Mouse (Mus musculus) C2C12 (cell line): Measurements from ENCODE around the gene Rgma.

ENCODE experiments used
- CEBPB ChIP-seq: IDR thresholded peaks from one replicate; pipeline ENCODE4 v1.6.1; 2011; ENCODE audit warnings: low read depth, mild to moderate bottlenecking, control low read depth, moderate library complexity
- CTCF ChIP-seq: IDR thresholded peaks from one replicate; pipeline ENCODE4 v1.5.1; 2011; ENCODE audit not compliant: control insufficient read depth, insufficient read depth, insufficient read length
- MAX ChIP-seq: IDR thresholded peaks from one replicate; pipeline ENCODE4 v1.6.1; 2011; ENCODE audit warnings: mild to moderate bottlenecking, control low read depth
- MYOD1 ChIP-seq: IDR thresholded peaks from one replicate; pipeline ENCODE4 v1.6.1; 2011; ENCODE audit warnings: low read depth; ENCODE audit not compliant: control insufficient read depth, insufficient read length
- MYOG ChIP-seq: IDR thresholded peaks from one replicate; pipeline ENCODE4 v1.6.1; 2011; ENCODE audit not compliant: control insufficient read depth, insufficient read length; ENCODE audit errors: extremely low read depth
- USF1 ChIP-seq: IDR thresholded peaks from one replicate; pipeline ENCODE4 v1.6.1; 2011; ENCODE audit warnings: low read depth, mild to moderate bottlenecking, control low read depth, moderate library complexity

DNA sequence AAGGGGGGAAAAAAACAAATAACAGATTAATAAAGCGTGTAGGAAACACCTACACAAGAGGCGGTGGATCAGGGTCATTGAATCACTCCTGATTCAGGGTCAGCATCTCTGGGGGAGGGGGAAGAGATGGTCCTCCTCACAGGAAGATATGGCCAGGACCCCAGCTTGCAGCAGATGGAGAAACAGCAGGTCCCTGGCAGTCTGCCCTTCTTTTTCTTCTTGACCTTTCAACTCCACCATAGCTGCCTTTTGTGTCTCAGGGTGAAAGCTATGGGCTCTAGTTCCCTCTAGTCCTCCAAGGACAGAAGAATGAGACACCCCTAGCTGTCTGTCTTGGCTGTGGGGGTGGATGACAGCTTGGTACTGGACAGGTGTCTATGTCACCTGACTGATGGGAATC, 17.7 kb upstream of the Rgma start:
- TF ChIP-seq CTCF (no peak), MYOD1 (no peak), CEBPB (no peak), USF1 (no peak), MYOG (no peak), MAX (no peak)
